Mouse (Mus musculus): ENCODE data around the gene Gemin4. TPM values are rescaled to one million over a fixed set of nuclear protein-coding genes. Genes with fewer than 3 reads are reported as not detected.

Gene Gemin4
- total RNA-seq, 2 experiments from 2014 or later: 3.2 to 4.3 TPM

Other genes starting within 250 kb of the Gemin4 start
- under 1 TPM in 1 of 2 experiments, not detected in 1; 0.64 TPM for gene 1700016K19Rik, start 217.8 kb downstream of the Gemin4 start, total RNA-seq (2021)
- 10 to 100 TPM; 28.6 to 35.8 TPM for gene Rflnb, start 189.9 kb downstream of the Gemin4 start, total RNA-seq (2021)
- gene Vps53, start 38.0 kb downstream of the Gemin4 start, total RNA-seq (2021): 10 to 100 TPM; 25.5 to 26.9 TPM
- 1 to 10 TPM; 3.5 to 3.8 TPM for gene Fam57a, start 38.0 kb downstream of the Gemin4 start, total RNA-seq (2021)
- under 1 TPM; 0.50 to 0.90 TPM for gene Dbil5, start 56 bp downstream of the Gemin4 start, total RNA-seq (2021)
- gene Mrm3, start 26.1 kb upstream of the Gemin4 start, total RNA-seq (2021): 10 to 100 TPM; 24.6 to 27.4 TPM
- 10 to 100 TPM; 40.3 to 44.6 TPM for gene Glod4, start 26.1 kb upstream of the Gemin4 start, total RNA-seq (2021)
- gene Nxn, start 181.5 kb upstream of the Gemin4 start, total RNA-seq (2021): 10 to 100 TPM; 13.5 to 17.8 TPM
- gene Timm22, start 189.3 kb upstream of the Gemin4 start, total RNA-seq (2021): 10 to 100 TPM; 44.0 to 51.4 TPM